Mouse (Mus musculus): ENCODE measurements around the gene Pdk2.

- no peak for TF ChIP-seq POLR2A (IDR thresholded peaks at IDR 0.05; ENCODE audit: low read depth, low read length)
- no peak for TF ChIP-seq CTCF (IDR thresholded peaks at IDR 0.05; ENCODE audit: extremely low read depth, insufficient read length, insufficient replicate concordance, low read depth, low read length)
These were observed 4.6 kb downstream of the Pdk2 start for GRCm38 (mm10) chr11:95036521-95036920.
